Mouse (Mus musculus) bone marrow, adult 2 months (tissue): ENCODE results near the gene Foxr1.

Source experiments
- CTCF ChIP-seq: fragments of 200-500 bp; IDR thresholded peaks from 2 replicates; pipeline ENCODE4 v1.5.1; 2011; ENCODE audit warnings: low read length, control low read depth; ENCODE audit not compliant: control insufficient read depth, insufficient read depth
- POLR2A ChIP-seq: fragments of 200-500 bp; IDR thresholded peaks from 2 replicates; pipeline ENCODE4 v1.6.1; 2011; ENCODE audit warnings: low read depth, mild to moderate bottlenecking, control low read depth, low read length, borderline replicate concordance; ENCODE audit not compliant: control insufficient read depth

- TF ChIP-seq POLR2A (no peak), CTCF (no peak)
Measured at GRCm38 (mm10) chr9:44490086-44490967, 49.4 kb upstream of the Foxr1 start.
